Mouse (Mus musculus): ENCODE results near the gene Mtg2. TPM values are rescaled to one million over a fixed set of nuclear protein-coding genes. Genes with fewer than 3 reads are reported as not detected.

Mtg2 gene
- 10 to 100 TPM; 42.6 to 52.6 TPM for polyA plus RNA-seq (2017; shearing (Covaris generic))

DNA sequence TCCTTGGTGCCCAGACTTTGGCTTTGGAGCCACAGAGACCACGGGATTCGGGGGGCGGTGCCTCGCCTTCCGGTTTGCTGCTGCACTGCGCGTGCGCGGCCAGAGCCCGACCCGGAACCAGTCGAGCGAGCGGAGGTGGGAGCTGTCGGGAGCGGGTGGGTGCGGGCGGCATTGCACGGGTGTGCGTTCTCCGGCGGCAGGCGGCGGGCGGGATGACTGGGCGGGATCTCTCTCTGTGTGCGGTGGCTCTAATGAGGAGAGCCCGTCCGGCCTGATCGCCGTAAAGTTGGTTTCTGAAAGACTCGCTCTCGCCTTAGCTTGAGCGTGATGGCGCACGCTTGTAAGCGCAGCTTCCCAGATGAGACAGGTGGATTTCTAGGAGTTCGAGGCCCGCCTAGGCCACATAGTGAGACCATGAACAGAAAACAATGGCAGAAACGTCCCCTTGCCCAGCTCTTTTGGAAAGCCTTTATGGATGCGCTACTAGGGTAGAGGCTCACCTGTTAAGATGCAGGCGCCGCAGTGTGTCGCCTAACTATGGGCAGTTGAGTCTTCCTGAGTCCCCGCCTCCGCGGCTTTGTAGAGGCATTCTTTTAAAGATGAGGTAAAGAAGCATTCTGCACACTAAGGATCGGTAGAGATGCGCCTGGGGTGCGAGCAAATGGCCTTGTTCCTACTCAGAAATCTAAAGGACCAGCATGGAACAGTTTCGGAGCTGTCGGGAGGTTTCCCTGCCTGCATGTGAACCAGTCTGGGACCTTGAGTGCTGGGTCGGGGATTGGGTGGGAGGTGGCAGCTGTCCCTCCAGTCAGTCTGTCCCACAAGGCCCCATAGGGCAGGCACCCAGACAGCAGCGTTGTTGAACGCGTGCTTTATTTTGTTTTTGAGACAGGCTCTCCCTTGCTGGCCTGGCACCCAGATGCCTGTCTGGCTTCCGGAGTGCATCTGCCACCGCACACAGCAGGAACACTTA is at the start of gene Mtg2:
TSS of gene Mtg2 (plus strand) at position 108 of the 973 bp plus-strand sequence.
- peak; percentile 97 for ATAC-seq

DNA sequence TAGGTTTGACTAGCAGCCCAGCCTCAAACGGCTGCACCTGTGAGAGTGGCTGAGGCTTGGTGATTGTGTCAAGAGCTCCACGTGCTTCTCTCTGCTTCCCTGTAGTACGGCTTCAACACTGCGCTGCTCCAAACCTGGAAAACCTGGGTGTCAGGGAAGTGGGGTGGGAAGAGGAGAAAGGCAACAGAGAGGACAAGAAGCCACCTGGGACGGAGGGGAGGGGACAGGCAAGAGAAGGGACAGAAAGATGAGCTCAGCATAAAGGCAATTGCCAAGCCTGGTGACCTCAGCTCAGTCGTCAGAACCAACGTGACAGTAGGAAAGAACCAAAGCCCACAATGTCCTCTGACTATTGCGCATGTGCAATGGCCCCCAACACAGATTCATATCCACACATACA is 49.5 kb upstream of the Mtg2 start:
- ATAC-seq = no peak

DNA sequence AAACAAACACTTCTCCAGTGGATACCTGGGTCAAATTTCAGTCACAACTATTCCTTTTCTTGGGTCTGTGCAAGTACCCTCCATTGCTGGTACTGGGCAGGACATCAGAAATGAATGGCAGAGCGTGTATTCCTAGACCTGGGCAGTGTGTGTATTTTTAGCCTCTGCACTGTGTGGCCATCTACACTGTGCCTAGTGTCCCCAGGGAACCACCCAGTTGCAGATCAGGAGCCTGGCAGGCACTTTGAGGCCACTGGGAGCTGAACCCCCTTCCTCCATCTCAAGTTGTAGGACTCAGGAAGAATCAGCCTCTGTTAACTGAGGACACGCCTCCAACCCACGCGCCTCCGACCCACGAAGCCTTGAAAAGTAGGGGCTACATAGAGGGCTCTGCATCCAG is 47.6 kb upstream of the Mtg2 start:
- no peak for ATAC-seq

DNA sequence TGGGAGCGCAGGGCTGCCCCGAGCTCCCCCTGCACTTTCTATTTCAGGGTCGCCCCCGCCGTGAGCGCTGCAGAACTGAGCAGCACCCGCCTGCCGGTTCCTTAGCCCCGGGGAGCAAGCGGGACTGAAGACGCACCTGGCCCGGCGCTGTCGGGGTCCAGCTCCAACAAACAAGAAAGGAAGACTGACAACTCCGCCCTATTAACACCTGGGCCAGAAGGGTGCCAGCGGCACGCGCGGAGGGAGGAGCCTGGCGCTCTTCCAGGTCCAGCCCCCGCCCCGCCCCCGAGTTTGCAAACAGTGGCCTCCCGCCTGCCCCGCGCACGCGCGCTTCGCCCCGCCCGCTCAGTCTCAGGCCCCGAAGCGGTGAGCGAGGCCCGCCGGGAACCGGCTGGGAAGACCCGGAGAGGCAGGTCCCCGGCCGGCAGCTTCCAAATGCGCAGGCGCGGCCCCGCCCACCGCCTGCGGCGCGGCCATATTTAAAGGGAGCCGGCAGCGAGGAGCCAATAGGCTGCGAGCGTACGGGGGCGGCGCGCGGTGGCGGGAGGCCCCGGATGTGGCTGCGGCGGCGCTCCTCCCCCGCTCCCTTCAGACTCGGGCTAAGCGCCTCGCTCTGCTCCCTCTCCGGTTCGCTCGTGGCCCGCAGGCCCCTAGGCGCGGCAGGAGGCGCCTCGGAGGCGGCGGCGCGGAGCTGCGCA is 45.8 kb upstream of the Mtg2 start, which contains the start of gene Lsm14b:
TSS of gene Lsm14b (plus strand) at position 587 of the 698 bp plus-strand sequence.
- peak; percentile 90 for ATAC-seq

DNA sequence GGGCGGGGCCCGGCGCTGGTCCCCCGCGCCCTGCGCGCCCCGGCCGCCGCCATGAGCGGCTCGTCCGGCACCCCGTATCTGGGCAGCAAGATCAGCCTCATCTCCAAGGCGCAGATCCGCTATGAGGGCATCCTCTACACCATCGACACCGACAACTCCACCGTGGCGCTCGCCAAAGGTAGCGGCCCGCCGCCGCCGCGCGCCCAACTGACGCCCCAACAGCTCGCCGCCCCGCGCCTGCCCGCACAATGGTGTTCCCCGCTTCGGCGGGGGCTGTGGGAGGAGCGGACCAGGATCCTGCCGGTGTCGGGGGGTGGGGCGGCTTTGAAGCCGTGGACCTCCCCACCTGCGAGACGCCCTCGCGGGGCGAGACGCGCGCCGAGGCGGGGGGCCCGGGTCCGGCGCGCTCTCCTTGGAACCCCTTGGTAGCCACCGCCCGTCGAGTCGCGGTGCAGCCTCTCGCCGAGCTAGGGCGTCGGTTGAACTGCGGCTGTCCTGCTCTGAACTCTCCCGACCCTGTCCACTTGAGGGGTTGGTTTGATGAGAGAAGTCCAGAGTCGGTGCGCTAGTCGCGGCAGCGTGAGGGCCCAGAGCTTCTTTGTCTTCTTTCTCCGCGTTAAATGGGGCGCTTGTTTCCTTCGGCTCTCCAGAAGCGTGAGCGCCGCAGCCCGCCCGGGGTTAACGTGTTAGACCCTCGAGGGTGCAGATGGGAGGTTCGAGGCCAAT is 45.1 kb upstream of the Mtg2 start:
- ATAC-seq = peak; percentile 11

DNA sequence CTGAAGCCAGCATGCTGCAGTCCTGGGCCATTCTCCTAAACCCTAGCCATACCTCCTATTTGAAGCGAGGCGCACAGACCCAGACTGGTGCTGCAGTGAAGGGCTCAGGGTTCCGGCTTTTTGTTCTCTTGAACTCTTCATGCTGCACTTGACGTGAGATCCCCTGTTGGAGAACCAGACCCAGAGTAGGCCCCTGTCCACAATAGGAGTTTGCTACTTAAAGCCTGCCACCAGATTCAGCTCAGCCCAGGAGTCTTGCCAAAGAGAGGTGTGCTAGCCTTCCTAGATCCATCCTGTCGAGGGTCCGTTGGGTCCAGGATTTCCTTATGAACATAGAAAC is 44.6 kb upstream of the Mtg2 start:
- ATAC-seq = no peak

DNA sequence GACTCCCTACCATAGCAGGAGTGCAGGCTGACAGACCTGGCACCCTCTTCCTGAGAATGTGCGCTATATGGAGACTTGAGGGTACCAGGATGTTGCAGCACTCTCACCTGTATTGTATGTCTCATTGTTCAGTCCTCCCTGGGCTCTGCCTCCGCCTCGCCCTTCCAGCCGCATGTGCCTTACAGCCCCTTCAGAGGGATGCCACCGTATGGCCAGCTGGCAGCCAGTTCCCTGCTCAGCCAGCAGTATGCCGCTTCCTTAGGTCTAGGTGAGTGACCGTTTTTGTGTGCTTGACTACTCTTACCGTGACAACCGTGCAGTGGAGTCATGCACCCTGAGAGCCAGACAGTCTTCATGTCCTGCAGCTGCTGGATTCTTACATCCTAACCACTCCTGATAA is 42.6 kb upstream of the Mtg2 start:
- no peak for ATAC-seq

DNA sequence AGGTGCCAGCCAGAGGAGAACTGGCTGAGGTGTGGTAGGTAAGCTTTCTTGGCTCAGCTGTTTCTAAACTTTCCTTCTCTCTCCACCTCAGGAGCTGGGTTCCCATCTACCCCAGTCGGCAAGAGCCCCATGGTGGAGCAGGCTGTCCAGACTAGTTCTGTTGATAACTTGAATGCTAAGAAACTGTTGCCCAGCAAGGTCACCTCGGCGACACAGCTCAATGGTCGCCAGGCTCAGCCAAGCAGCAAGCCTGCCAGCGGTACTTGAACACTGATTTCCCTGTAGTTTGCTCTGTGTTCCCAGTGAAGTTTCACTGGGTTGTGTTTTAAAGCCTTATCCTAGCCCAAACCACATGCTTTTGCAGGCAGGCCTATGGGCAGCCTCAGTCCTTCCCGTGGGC is 39.1 kb upstream of the Mtg2 start:
- ATAC-seq = no peak

DNA sequence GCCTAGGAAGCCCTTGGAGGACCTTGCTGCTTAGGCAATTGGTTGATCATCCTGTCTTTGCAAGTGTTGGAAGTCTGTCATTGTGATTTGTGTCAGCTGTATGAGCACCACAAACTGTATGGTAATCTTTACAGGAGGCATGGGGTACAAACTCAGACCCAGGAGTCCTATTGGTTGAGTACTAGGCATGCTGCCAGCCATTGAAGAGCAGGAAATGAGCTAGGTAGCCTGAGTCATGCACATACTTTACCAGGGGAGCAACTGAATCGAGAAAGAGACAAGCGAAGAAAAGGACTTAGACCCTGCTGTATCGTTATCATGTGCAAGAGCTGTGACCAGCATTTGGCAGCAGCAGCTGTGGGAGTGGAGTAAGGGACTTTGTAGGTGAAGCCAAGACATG is 37.5 kb upstream of the Mtg2 start:
- no peak for ATAC-seq

DNA sequence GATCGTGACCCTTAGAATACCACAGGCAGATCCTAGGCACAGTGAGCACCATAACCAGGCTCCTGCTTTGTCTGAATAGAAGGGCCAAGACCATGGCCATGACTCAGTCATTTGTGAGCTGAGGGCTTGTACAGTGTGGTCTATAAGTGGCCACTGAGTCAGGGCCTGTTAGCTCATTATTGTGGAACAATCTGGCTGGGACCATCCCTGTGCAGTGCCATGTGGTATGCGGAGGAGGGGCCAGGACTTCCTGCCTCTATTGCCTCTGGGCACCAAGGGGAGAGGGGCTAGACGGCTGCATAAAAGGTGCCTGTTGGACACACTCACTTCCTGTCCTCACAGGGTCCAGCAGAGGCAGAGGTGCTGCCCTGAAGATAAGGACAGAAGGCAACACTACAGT is 36.4 kb upstream of the Mtg2 start:
- no peak for ATAC-seq

DNA sequence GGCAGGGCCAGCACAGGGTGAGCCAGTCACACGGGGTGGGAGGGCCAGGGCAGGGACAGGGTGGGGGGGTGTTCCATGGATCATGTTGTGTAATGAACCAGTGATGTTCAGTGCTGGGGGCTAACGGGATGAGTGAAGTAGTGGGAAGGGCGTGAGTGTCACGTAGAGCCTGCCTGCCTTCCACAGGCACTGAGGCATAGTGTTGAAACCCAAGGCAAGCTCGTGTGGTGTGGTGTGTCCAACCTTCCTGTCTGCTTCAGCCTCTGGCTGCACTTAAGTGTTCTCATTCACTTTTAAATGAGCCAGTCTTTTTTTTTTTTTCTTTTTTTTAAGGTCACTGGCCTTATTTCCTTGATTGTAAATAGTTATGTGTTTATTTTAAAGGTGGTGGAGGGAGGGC is 35.6 kb upstream of the Mtg2 start:
- ATAC-seq = no peak

DNA sequence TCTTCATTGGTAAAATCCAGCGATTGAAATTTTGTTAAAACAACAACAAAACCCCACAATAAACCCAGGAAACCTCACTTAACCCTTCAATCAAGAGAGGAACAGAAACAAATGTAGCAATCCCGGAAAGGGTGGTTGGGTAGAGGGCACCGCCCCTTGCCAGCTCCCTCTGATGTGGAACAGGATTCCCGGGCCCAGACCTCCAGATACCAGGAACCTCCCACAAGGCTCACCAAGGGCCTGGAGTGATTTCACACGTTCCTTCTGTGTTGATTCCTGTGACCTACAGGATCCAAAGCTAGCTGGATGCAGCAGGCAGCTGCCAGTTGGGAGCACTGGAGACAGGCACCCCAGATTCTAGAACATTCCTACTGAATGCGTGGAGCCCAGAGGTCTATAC is 30.0 kb upstream of the Mtg2 start:
- ATAC-seq = no peak

DNA sequence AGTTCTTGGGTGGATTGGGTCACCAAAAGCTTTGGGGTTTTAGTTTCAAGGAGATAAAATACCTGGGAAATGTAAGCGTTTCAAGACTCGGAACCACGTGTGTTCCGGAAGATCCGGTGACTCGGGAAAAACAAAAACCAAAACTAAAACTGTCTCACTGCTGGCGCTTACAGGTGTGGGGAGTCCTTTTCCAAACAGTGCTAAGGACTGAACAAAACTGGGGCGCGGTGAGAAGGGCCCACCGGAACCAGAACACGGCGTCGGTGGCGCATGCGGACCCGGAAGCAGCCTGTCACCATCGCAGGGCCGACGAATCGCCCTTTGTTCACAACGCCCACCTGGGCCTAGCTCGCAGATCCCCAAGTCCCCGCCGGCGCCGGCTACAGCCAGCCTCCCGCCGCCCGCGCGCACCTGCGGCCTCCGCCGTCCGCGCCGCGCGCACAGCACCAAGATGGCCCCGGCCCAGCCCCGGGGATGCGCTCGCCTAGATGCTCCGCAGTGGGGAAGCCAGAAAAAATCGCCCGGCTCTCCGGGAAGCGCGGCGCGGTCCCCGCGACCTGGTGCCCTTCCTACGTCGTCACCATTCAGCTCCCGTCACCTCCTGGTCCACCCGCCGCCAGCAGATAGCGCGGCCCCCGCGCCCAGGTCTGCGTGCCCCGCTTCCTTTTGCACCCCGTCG is 28.7 kb upstream of the Mtg2 start:
- ATAC-seq = peak; percentile 46

DNA sequence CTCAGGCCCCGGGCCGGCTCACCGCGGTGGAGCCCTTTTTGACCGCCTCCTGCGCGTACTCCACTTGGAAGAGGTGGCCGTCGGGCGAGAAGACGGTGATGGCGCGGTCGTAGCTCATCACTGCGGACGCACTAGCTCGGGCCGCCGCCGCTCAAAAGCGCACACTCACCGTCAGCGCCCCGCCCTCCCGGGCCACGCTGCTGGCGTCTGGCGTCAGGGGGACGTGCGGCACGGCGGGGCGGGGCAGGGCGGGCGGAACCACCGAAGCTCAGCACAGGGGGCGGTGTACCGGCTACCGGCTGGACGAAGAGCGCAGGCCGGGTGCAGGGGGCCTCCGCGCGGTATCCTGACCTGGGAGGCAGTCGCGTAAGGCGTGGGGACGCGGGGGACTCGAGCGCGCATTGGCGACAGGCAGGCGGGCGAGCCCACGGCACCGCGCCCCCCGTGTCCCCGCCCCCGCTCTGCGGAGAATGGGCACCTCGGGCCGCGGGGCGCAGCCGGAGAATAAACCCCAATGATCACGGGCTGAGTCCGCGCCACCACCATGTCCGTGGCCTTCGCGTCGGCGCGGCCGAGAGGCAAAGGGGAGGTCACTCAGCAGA is 28.0 kb upstream of the Mtg2 start, which contains the start of the genes Psma7 and Ss18l1:
TSS of gene Psma7 (minus strand) at position 178 of the 602 bp plus-strand sequence.
TSS of gene Ss18l1 (plus strand) at position 254 of the 602 bp plus-strand sequence.
- ATAC-seq = peak; percentile 82

DNA sequence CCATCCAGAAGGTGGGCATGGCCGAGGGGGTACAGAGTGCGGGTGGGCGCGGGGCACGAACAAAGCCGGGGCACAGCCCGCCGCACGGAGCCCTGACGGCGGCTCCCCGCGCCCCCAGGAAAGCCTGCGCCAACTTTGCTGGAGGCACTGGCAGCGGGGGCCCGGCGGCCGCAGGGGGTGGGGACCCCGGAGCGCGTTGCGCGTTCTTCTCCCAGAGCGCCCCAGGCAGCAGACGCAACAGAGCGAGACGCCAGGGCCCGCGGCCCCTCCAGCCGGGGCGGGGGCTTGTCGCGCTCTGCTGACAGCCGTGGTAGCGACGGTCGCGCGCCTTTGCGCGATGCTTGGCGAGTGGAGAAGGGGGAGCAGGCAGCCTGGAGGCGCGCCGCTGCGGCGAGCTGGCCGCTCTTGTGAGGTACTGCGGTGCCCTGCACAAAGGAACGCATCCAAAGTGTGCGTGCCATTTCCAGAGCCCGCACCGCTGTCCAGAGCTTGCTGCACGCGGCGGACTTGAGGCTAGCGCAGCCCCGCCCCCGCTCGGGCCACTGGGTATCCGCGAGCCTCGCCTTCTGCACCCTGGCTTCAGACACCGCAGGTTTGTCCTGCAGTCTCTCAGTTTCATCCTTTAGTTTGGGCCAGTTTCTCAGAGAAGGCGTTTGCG is 27.4 kb upstream of the Mtg2 start:
- ATAC-seq = peak; percentile 9

DNA sequence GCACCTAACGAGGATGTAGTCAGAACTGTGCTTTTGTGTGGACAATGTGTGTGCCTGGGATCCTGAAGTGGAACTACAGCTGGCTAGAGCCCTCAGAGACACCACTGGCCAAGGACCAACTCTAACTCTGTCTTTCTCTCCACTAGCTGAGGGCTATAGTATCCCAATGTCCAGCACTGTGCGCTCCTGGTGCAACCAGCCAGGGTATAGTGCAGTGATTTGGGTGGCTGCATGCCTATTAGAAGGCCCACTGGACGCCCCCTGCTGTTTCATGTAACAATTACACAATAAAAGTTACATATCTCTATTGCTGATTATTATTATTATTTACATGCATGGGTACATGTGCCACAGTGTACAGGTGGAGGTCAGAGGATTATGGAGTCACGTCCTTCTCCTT is 25.1 kb upstream of the Mtg2 start:
- peak; percentile 19 for ATAC-seq

DNA sequence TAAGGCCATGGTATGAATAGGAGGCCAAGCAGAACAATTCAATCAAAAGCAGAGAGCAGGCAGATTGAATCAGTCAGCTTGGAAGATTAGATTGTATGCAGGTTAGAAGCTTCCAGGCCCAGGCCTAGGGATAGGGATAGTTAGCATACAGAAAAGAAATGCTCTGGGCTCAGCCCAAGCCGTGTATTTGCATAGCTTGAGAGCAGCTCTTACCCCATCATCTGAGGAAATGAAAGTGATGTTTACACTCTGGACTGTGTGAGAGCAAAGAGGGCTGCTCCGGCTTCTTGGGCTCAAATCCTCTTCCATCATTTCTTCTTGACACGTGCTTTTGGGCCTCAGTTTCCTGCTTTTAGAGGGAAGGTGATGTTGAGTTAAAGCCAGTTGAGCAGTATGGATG is 22.8 kb upstream of the Mtg2 start:
- no peak for ATAC-seq

DNA sequence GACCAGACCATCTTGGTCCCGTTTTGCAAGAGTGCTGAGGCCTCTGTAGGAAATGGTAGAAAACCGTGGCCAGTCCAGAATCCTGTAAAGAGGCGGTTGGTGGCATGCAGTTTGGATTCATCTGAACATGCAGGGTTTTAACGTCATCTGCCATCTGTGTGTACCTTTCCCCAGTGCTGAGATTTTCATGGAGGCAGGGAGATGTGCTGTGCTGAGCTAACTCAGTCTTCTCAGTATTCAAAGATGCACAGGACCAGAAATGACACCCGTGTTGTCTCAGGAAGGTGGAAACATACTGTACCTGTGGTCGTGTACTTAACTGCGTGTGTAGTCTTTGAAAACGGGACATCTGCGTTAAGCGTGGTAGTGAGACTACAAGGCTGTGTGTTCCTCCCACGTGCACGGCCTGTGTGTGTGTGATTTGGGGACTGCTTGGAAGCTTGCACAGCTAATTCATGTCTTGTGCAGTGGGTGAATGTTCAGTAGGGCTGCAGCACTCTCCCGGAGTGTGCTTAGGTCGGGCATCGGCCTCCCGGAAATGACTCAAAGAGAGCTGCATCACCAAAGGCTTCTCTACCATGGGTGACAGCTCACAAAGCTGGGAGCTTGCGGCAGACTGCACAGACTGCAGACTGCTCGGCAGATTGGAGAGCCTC is 22.3 kb upstream of the Mtg2 start:
- no peak for ATAC-seq

DNA sequence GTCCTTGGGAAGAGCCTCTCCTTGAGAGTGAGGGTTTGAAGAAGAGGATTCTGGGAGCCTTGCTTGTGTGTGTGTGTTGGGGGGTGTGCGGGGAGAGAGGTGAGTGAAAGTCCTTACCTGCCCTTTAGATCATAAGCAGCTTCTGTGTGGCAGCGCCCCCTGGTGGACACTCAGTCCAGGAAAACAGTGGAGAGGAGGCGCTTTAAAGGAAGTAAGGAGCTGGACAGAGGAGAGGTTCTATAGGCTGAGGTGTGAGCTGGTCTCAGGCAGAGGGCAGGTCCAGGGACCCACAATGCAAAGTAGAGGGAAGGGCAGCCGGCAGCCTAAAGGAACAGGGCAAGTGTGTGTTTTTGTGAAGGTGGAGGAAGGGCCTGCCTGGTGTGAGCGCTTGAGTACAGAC is 19.4 kb upstream of the Mtg2 start:
- peak; percentile 86 for ATAC-seq

DNA sequence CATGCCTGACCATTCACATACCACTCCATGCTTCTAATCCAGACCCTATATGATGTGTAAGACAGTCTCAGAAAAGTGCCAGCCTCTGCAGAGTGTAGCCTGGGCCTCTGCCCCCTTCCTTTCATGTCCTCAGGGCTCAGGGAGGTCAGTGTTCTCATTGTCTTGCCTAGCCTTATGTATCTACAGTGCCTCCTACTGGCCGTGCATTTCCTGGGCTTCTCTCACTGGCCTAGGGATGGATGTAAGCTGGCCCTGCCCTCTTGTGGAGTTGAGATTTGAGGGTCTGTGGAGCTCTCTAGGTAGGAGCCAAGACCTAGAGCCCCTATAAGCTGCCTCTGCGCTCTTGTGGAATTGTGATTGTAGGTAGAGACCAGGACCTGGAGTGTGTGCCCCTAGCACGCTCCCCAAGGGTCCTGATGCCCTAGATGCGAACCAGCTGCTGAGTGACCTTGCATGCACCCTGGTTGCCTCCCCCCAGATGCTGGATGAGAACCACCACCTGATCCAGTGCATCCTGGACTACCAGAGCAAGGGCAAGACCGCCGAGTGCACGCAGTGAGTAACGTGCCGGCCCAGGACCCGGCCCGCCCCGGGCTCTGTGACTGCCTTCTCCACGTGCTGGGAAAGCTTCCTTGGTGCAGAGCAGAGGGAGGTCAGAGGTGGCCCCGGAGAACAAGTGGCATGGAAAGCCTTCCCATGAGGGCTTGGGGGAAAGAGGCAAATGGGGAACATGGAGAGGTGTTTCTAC is 18.2 kb upstream of the Mtg2 start:
- no peak for ATAC-seq
